In genomic region chr4:139211975-139212831, GRCm38 (mm10) we compare ENCODE assay signal across 1 mouse cellular context.
A peak's percentile ranks its signal among the peaks of the same experiment; 100 is the strongest.
TF ChIP-seq lines count a peak whose summit lies in the region.

No protein-coding gene starts in this region.

TF ChIP-seq in CH12.LX, 34 proteins besides CTCF, POLR2A, EP300 and RAD21 (continued from another document):
- TF ChIP-seq MAFK (IDR thresholded peaks at IDR 0.05; ENCODE audit: insufficient replicate concordance, low read length) (no peak), BHLHE40 (IDR thresholded peaks at IDR 0.05; ENCODE audit: low read depth, low read length) (peak; percentile 88)
TF ChIP-seq in CH12.LX: peak in this region for 3.
